15 mouse cellular contexts compared by ENCODE assay signal in the genomic region with DNA sequence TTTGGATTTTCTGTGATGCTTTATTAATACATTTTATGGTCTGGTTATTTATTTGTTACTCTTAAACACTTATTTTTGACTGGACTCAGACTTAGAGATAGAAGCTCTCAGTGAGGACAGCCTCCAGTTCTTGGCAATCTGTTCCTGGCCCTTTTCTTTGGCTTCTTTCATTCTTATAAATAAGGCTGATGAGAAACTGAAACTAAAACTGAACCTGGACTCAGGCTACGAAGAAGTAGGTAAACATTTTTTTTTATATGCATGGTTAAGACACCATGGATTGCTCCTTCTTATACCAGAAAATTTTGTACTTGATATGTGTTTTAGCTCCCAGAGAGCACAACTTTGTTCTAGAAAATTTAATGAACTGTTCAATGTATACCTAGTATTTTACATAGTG.
A peak's percentile ranks its signal among the peaks of the same experiment; 100 is the strongest.
DNase-seq lines count a peak whose midpoint lies in the region; ATAC-seq lines count a peak whose summit lies in the region.
"Had no signal": no experiment of that assay in that cellular context is flagged by ENCODE, and none has a peak within 500 bp of the region (broad histone marks: within the 10 kb centered on the region; RNA-seq: fewer than 3 reads in every experiment).

No protein-coding gene starts in this region.

- no peak overlapping the region for H3K27ac ChIP-seq in stomach, embryonic 16.5 days (ENCODE audit: low read length)
- H3K27ac ChIP-seq: embryonic facial prominence, embryonic 13.5 days; forebrain, embryonic 10.5 days; heart, embryonic 13.5 days; layer of hippocampus, adult 2 months; lung, embryonic 15.5 days had no signal

- no peaks in the 10 kb centered on the region for H3K36me3 ChIP-seq in stomach, embryonic 16.5 days (ENCODE audit: control insufficient read depth, insufficient read depth, low read length)
- H3K36me3 ChIP-seq: embryonic facial prominence, embryonic 13.5 days; forebrain, embryonic 10.5 days; heart, embryonic 13.5 days; lung, embryonic 15.5 days had no signal

- peaks cover 3% of the 10 kb centered on the region; the same call in 1 of the 2 replicates for H3K4me1 ChIP-seq in stomach, embryonic 16.5 days (ENCODE audit: control insufficient read depth, insufficient read depth, low read length)
- H3K4me1 ChIP-seq: embryonic facial prominence, embryonic 13.5 days; forebrain, embryonic 10.5 days; heart, embryonic 13.5 days; lung, embryonic 15.5 days had no signal

- no peak overlapping the region for H3K4me3 ChIP-seq in stomach, embryonic 16.5 days (replicated peaks; ENCODE audit: low read length)
- H3K4me3 ChIP-seq: embryonic facial prominence, embryonic 13.5 days; forebrain, embryonic 10.5 days; heart, embryonic 13.5 days; layer of hippocampus, adult 2 months; lung, embryonic 15.5 days had no signal

- H3K9me3 ChIP-seq in stomach, embryonic 16.5 days (replicated peaks; ENCODE audit: control insufficient read depth, low read length) = no peaks in the 10 kb centered on the region
- H3K9me3 ChIP-seq: embryonic facial prominence, embryonic 13.5 days; forebrain, embryonic 10.5 days; heart, embryonic 13.5 days; lung, embryonic 15.5 days had no signal

- H3K9ac ChIP-seq in stomach, embryonic 16.5 days (ENCODE audit: low read length) = no peak overlapping the region
- H3K9ac ChIP-seq: embryonic facial prominence, embryonic 13.5 days; heart, embryonic 13.5 days; lung, embryonic 15.5 days had no signal

- peak overlapping the region; percentile 39 for H3K4me2 ChIP-seq in stomach, embryonic 16.5 days (ENCODE audit: low read depth, low read length)
- H3K4me2 ChIP-seq: embryonic facial prominence, embryonic 13.5 days; heart, embryonic 13.5 days; lung, embryonic 15.5 days had no signal

- ATAC-seq in frontal cortex, adult (ENCODE audit: low TSS enrichment) = peak; percentile 44; the same call in 1 of the 2 replicates
- ATAC-seq in stomach, embryonic 16.5 days (ENCODE audit: insufficient read depth, low FRiP score) = no peak

- H3K27me3 ChIP-seq in stomach, embryonic 16.5 days (ENCODE audit: control insufficient read depth, insufficient read depth, low read length) = no peaks in the 10 kb centered on the region
- H3K27me3 ChIP-seq: embryonic facial prominence, embryonic 13.5 days; heart, embryonic 13.5 days; lung, embryonic 15.5 days had no signal

- 18% methylated on average over 1 of the region's 1 CpGs for WGBS in stomach, embryonic 16.5 days

- no peak for DNase-seq in frontal cortex, adult 2 months (ENCODE audit: extremely low spot score in 1 of 2, low spot score in 1 of 2)
- DNase-seq in lung, postnatal 36 days = peak; percentile 16
- no peak for DNase-seq in lung, adult 18-20 months
- peak; percentile 8 for DNase-seq in fibroblast of lung, adult 2 months (ENCODE audit: low read depth)
- no peak for DNase-seq in thymus, postnatal 0 days (ENCODE audit: low spot score)
- no peak for DNase-seq in thymus, postnatal 25 days
- DNase-seq: kidney, adult 18-20 months; right cerebral cortex, postnatal 25 days had no signal

Comparison
In these comparisons a context has a peak if more than half of its experiments do, and no peak if none do; other contexts are left out.
1. DNase-seq: peak in lung, postnatal 36 days (single experiment) and fibroblast of lung, adult 2 months (single experiment); none in frontal cortex, adult 2 months (0 of 2), lung, adult 18-20 months (0 of 2), thymus, postnatal 0 days (single experiment) and thymus, postnatal 25 days (single experiment).